Mouse (Mus musculus): ENCODE measurements around the gene Gm12394.
"Not testable (repeated sequence)": the region's sequence is repeated elsewhere in the genome, so short reads cannot be mapped to it uniquely, and the experiment has no call there.

The Gm12394 gene

GRCm38 (mm10) chr4:42853788-42854187 lies 2.8 kb downstream of the Gm12394 start, which contains the start of gene Fam205a1:
TSS of gene Fam205a1 (minus strand) at chr4:42853888.
- DNase-seq = not testable (repeated sequence)

GRCm38 (mm10) chr4:42773893-42774292 lies 82.7 kb downstream of the Gm12394 start, which contains the start of gene Ccl21a:
TSS of gene Ccl21a (minus strand) at chr4:42773993.
- not testable (repeated sequence) for DNase-seq

DNA sequence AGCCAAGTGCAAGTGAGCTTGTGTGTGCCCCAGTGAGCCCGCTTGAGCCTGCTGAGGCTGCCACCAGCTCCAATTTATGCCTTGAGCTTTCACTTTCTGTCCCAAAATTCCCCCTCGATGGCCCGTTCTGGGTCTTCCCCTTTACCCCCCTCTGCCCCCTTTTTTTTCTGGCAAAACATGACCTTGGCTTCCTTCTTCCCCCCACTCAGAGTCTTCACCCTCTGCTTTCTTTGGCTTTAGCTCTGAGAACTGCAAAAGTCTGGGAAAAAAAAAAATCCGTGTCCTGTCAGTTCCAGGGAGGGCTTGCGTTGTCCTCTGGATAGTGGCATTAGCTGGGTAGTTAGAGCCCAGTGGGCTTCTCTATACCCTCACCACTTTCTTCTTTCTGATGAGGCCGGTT lies 100.1 kb downstream of the Gm12394 start, which contains the start of gene Ccl19:
Gene Ccl19, minus strand, starts transcription at position 101 of the 400 bp plus-strand sequence.
- not testable (repeated sequence) for DNase-seq

- DNase-seq = not testable (repeated sequence)
These were observed 121.3 kb downstream of the Gm12394 start, which contains the start of gene 4930578G10Rik for GRCm38 (mm10) chr4:42735245-42735644. TSS of gene 4930578G10Rik (plus strand) at chr4:42735545.
